In the genomic region with DNA sequence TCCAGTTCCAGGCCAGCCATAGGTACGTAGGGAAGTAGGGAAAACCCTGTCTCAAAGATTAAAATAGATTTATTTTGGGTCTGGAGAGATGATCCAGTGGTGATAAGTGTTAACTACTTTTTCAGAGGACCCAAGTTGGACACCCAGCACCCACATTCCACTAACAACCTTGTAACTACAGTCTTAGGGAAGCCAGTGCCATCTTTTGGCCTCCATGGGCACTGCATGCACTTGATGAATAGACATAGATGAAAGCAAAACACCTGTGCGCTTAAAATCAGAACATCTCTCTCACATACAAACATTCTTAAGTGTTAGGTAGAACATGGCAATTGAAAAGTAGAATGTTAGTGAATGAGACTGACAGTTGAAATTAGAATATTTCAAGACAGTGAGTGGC, we compare ENCODE assay signal across 1 mouse cellular context.
TF ChIP-seq lines count a peak whose summit lies in the region.

No protein-coding gene starts in this region.

TF ChIP-seq in MEL, 35 proteins besides CTCF, POLR2A, EP300 and RAD21:
- TF ChIP-seq UBTF (IDR thresholded peaks at IDR 0.05; ENCODE audit: borderline replicate concordance, insufficient read depth, low read depth, low read length): no peak
- TF ChIP-seq SMC3 (IDR thresholded peaks at IDR 0.05; ENCODE audit: low read depth, low read length): peak; percentile 51
TF ChIP-seq in MEL: peak in this region for 1.
